Mouse (Mus musculus) olfactory bulb, adult 2 months (tissue): ENCODE results near the gene Hist1h3d. TPM values are rescaled to one million over a fixed set of nuclear protein-coding genes. Genes with fewer than 3 reads are reported as not detected.
"Not testable (repeated sequence)": the region's sequence is repeated elsewhere in the genome, so short reads cannot be mapped to it uniquely, and the experiment has no call there.

ENCODE experiments used
- H3K27ac ChIP-seq: fragments of 200-500 bp; 2 replicates; pipeline ENCODE4 v1.5.1; 2012; ENCODE audit warnings: low read depth, low read length; ENCODE audit not compliant: insufficient read depth
- H3K4me1 ChIP-seq: fragments of 200-500 bp; 2 replicates; pipeline ENCODE4 v1.6.1; 2012; ENCODE audit warnings: low read length; ENCODE audit not compliant: control insufficient read depth, insufficient read depth
- H3K4me3 ChIP-seq: fragments of 200-500 bp; 2 replicates; pipeline ENCODE4 v1.5.1; 2012; ENCODE audit warnings: mild to moderate bottlenecking, low read depth, low read length, moderate library complexity; ENCODE audit not compliant: insufficient read depth
- CTCF ChIP-seq: fragments of 200-500 bp; IDR thresholded peaks from 2 replicates; pipeline ENCODE4 v1.5.1; 2012; ENCODE audit warnings: low read depth, mild to moderate bottlenecking, low read length, moderate library complexity; ENCODE audit not compliant: insufficient read depth
- POLR2A ChIP-seq: fragments of 200-500 bp; IDR thresholded peaks from 2 replicates; pipeline ENCODE4 v1.6.1; 2012; ENCODE audit warnings: mild to moderate bottlenecking, low read depth, low read length, moderate library complexity; ENCODE audit not compliant: insufficient read depth
- WGBS: fragments of 180-500 bp; shearing (Covaris S2); methylation state at CpG from one replicate; pipeline ENCODE4 v1.1.7; 2018; 5-methylcytosine and 5-hydroxymethylcytosine counted together
- polyA plus RNA-seq: library from polyadenylated mRNA; stranded (reverse); fragments of >200 nt; gene quantifications from 2 replicates; pipeline ENCODE4 v1.2.4, GENCODE M21; 2012; ENCODE audit warnings: low replicate concordance; ENCODE audit not compliant: missing spikeins, insufficient read depth, insufficient read length

Hist1h3d gene
- polyA plus RNA-seq, 1 experiment, result not detected

- WGBS, result under 1% methylated on average over 21 of the region's 21 CpGs
- TF ChIP-seq POLR2A (no peak), CTCF (no peak)
- Histone ChIP-seq H3K27ac (peak overlapping the region; percentile 90), H3K4me1 (peaks cover 3% of the 10 kb centered on the region; the same call in 1 of the 2 replicates), H3K4me3 (peak overlapping the region; percentile 54)
Measured at GRCm38 (mm10) chr13:23585029-23585441, 9.5 kb downstream of the Hist1h3d start.

- under 1% methylated on average over 26 of the region's 36 CpGs for WGBS
Measured at GRCm38 (mm10) chr13:23585442-23586098, 10.0 kb downstream of the Hist1h3d start.

GRCm38 (mm10) chr13:23586099-23586939, 10.8 kb downstream of the Hist1h3d start:
- peak overlapping the region; percentile 13; the same call in 1 of the 2 replicates for H3K4me3 ChIP-seq
- H3K27ac ChIP-seq, result no peak overlapping the region
- TF ChIP-seq POLR2A (no peak), CTCF (no peak)
- WGBS, result 1% methylated on average over 22 of the region's 22 CpGs
- H3K4me1 ChIP-seq, result peaks cover 3% of the 10 kb centered on the region; the same call in 1 of the 2 replicates

More at GRCm38 (mm10) chr13:23585442-23586098, 10.0 kb downstream of the Hist1h3d start:
- H3K4me3 ChIP-seq, result peak overlapping the region; percentile 55
- peak; percentile 53; the same call in 1 of the 2 replicates for TF ChIP-seq POLR2A
- H3K4me1 ChIP-seq, result not testable (repeated sequence)
- H3K27ac ChIP-seq, result peak overlapping the region; percentile 90

GRCm38 (mm10) chr13:23586940-23587225, 11.3 kb downstream of the Hist1h3d start:
- H3K4me1 ChIP-seq, result peaks cover 3% of the 10 kb centered on the region; the same call in 1 of the 2 replicates
- WGBS, result 5% methylated on average over 1 of the region's 1 CpGs
- H3K4me3 ChIP-seq, result no peak overlapping the region
- TF ChIP-seq POLR2A (no peak), CTCF (no peak)
- no peak overlapping the region for H3K27ac ChIP-seq

GRCm38 (mm10) chr13:23591206-23591605, 15.6 kb downstream of the Hist1h3d start:
- Histone ChIP-seq H3K4me3 (no peak overlapping the region), H3K27ac (no peak overlapping the region), H3K4me1 (no peaks in the 10 kb centered on the region)
- 95% methylated on average over 7 of the region's 7 CpGs for WGBS
- TF ChIP-seq POLR2A, result no peak
- TF ChIP-seq CTCF, result no peak

- not testable (repeated sequence) for H3K27ac ChIP-seq, H3K4me1 ChIP-seq, H3K4me3 ChIP-seq
- 94% methylated on average over 7 of the region's 7 CpGs for WGBS
Measured at GRCm38 (mm10) chr13:23591886-23592285, 16.3 kb downstream of the Hist1h3d start.

- WGBS, result 75% methylated on average over 7 of the region's 7 CpGs
- Histone ChIP-seq H3K4me3 (no peak overlapping the region), H3K4me1 (no peaks in the 10 kb centered on the region), H3K27ac (no peak overlapping the region)
- TF ChIP-seq POLR2A (no peak), CTCF (no peak)
Measured at GRCm38 (mm10) chr13:23592614-23593013, 17.1 kb downstream of the Hist1h3d start.

- H3K4me3 ChIP-seq, result no peak overlapping the region
- H3K27ac ChIP-seq, result no peak overlapping the region
- WGBS, result 85% methylated on average over 5 of the region's 5 CpGs
- no peaks in the 10 kb centered on the region for H3K4me1 ChIP-seq
- TF ChIP-seq CTCF, result no peak
- TF ChIP-seq POLR2A, result no peak
Measured at GRCm38 (mm10) chr13:23593051-23593770, 17.6 kb downstream of the Hist1h3d start.

GRCm38 (mm10) chr13:23595185-23595584, 19.6 kb downstream of the Hist1h3d start:
- Histone ChIP-seq H3K4me1 (no peaks in the 10 kb centered on the region), H3K27ac (no peak overlapping the region), H3K4me3 (no peak overlapping the region)
- WGBS, result 86% methylated on average over 2 of the region's 2 CpGs
- TF ChIP-seq POLR2A (no peak), CTCF (no peak)
